Comparison of ENCODE assay signal across 8 mouse cellular contexts in genomic region chr8:94602471-94603131, GRCm38 (mm10). TPM values are rescaled to one million over a fixed set of nuclear protein-coding genes. Genes with fewer than 3 reads are reported as not detected.
A peak's percentile ranks its signal among the peaks of the same experiment; 100 is the strongest.
DNase-seq lines count a peak whose midpoint lies in the region; ATAC-seq and TF ChIP-seq lines count a peak whose summit lies in the region.

No protein-coding gene starts in this region.

- ATAC-seq in hindbrain, embryonic 11.5 days (ENCODE audit: low FRiP score): no peak; the same call in 1 of the 2 replicates
- no peak for ATAC-seq in limb, embryonic 14.5 days (ENCODE audit: low FRiP score, low read depth)
- peak; percentile 7; the same call in 1 of the 2 replicates for ATAC-seq in midbrain, embryonic 15.5 days (replicated peaks)

- H3K4me2 ChIP-seq in hindbrain, embryonic 11.5 days (replicated peaks; ENCODE audit: low read depth, low read length): peak overlapping the region; percentile 91
- H3K4me2 ChIP-seq in limb, embryonic 14.5 days (replicated peaks; ENCODE audit: low read depth, low read length, severe bottlenecking): peak overlapping the region; percentile 88
- H3K4me2 ChIP-seq in midbrain, embryonic 15.5 days: peak overlapping the region; percentile 95

- 1% methylated on average over 30 of the region's 31 CpGs for WGBS in hindbrain, embryonic 11.5 days
- WGBS in limb, embryonic 14.5 days: under 1% methylated on average over 31 of the region's 31 CpGs
- under 1% methylated on average over 31 of the region's 31 CpGs for WGBS in midbrain, embryonic 15.5 days

- intact Hi-C loops in left cerebral cortex, adult 2 months (cut with DNase I): loop anchor here (5.0 kb wide), 1 partner anchor 210 kb away; the partner anchor contains the start of gene Ccl17
- intact Hi-C loops in left cerebral cortex, postnatal 14 days (cut with DNase I): no loop called here

- H3K9me3 ChIP-seq in hindbrain, embryonic 11.5 days (ENCODE audit: control insufficient read depth, low read length): no peaks in the 10 kb centered on the region
- H3K9me3 ChIP-seq in limb, embryonic 14.5 days (ENCODE audit: control insufficient read depth, low read length): no peaks in the 10 kb centered on the region
- H3K9me3 ChIP-seq in midbrain, embryonic 15.5 days: no peaks in the 10 kb centered on the region

- peak overlapping the region; percentile 89 for H3K27ac ChIP-seq in left cerebral cortex, adult 2 months
- H3K27ac ChIP-seq in embryonic fibroblast, embryonic 13.5 days (ENCODE audit: insufficient read depth, low read length): no peak overlapping the region
- H3K27ac ChIP-seq in hindbrain, embryonic 11.5 days (ENCODE audit: low read depth, low read length): peak overlapping the region; percentile 90
- peak overlapping the region; percentile 74 for H3K27ac ChIP-seq in limb, embryonic 14.5 days (replicated peaks; ENCODE audit: low read depth, low read length)
- peak overlapping the region; percentile 92 for H3K27ac ChIP-seq in midbrain, embryonic 15.5 days

- peak overlapping the region; percentile 96 for H3K9ac ChIP-seq in hindbrain, embryonic 11.5 days (ENCODE audit: low read depth, low read length)
- H3K9ac ChIP-seq in limb, embryonic 14.5 days (ENCODE audit: low read depth, low read length, severe bottlenecking): peak overlapping the region; percentile 92
- peak overlapping the region; percentile 87 for H3K9ac ChIP-seq in midbrain, embryonic 15.5 days

- H3K36me3 ChIP-seq in hindbrain, embryonic 11.5 days (ENCODE audit: control insufficient read depth, insufficient read depth, low read length): no peaks in the 10 kb centered on the region
- H3K36me3 ChIP-seq in limb, embryonic 14.5 days (ENCODE audit: control insufficient read depth, insufficient read depth, low read length): no peaks in the 10 kb centered on the region; the same call in 1 of the 2 replicates
- H3K36me3 ChIP-seq in midbrain, embryonic 15.5 days (replicated peaks): 0 out of 2 replicates have a peak, but pooled peaks cover 4% of the 10 kb centered on the region

- TF ChIP-seq CTCF in left cerebral cortex, adult 2 months (IDR thresholded peaks at IDR 0.05): no peak
- no peak for TF ChIP-seq CTCF in embryonic fibroblast, embryonic 13.5 days (IDR thresholded peaks at IDR 0.05; ENCODE audit: borderline replicate concordance, insufficient read depth, low read length)

- no peaks in the 10 kb centered on the region for H3K27me3 ChIP-seq in hindbrain, embryonic 11.5 days (ENCODE audit: control insufficient read depth, insufficient read depth, low read length)
- H3K27me3 ChIP-seq in limb, embryonic 14.5 days (ENCODE audit: control insufficient read depth, insufficient read depth, low read length): no peaks in the 10 kb centered on the region
- H3K27me3 ChIP-seq in midbrain, embryonic 15.5 days (replicated peaks): no peaks in the 10 kb centered on the region

- H3K4me3 ChIP-seq in left cerebral cortex, adult 2 months: peak overlapping the region; percentile 99
- peak overlapping the region; percentile 78 for H3K4me3 ChIP-seq in embryonic fibroblast, embryonic 13.5 days (ENCODE audit: insufficient read depth, low read length)
- peak overlapping the region; percentile 97 for H3K4me3 ChIP-seq in hindbrain, embryonic 11.5 days (ENCODE audit: low read depth, low read length)
- H3K4me3 ChIP-seq in limb, embryonic 14.5 days (replicated peaks; ENCODE audit: low read length): peak overlapping the region; percentile 100
- peak overlapping the region; percentile 85 for H3K4me3 ChIP-seq in midbrain, embryonic 15.5 days

- DNase-seq in left cerebral cortex, adult 2 months (ENCODE audit: extremely low spot score in 1 of 2, low spot score in 2 of 2): peak in 1 of 2 experiments; percentile 12
- no peak for DNase-seq in left cerebral cortex, adult 8-10 months (ENCODE audit: low spot score in 2 of 2)
- DNase-seq in R1 (ENCODE audit: low read depth, low spot score): peak; percentile 53
- peak; percentile 58 for DNase-seq in hindbrain, embryonic 11.5 days (ENCODE audit: low spot score)
- peak; percentile 13 for DNase-seq in limb, embryonic 14.5 days (ENCODE audit: low spot score)
- no peak for DNase-seq in left cerebral cortex, postnatal 14 days (ENCODE audit: low spot score in 2 of 2)

- TF ChIP-seq POLR2A in embryonic fibroblast, embryonic 13.5 days (IDR thresholded peaks at IDR 0.05; ENCODE audit: low read depth, low read length): peak; percentile 60
- no peak for TF ChIP-seq POLR2A in limb, embryonic 14.5 days (IDR thresholded peaks at IDR 0.05; ENCODE audit: borderline replicate concordance, extremely low read depth, insufficient read depth, insufficient read length)

- no peaks in the 10 kb centered on the region for H3K4me1 ChIP-seq in embryonic fibroblast, embryonic 13.5 days (ENCODE audit: control insufficient read depth, insufficient read depth, low read length)
- 0 out of 2 replicates have a peak, but pooled peaks cover 2% of the 10 kb centered on the region for H3K4me1 ChIP-seq in hindbrain, embryonic 11.5 days (replicated peaks; ENCODE audit: control insufficient read depth, insufficient read depth, low read length)
- H3K4me1 ChIP-seq in limb, embryonic 14.5 days (ENCODE audit: control insufficient read depth, insufficient read depth, low read length): peaks cover 18% of the 10 kb centered on the region
- peaks cover 34% of the 10 kb centered on the region for H3K4me1 ChIP-seq in midbrain, embryonic 15.5 days

RNA-seq across cellular contexts. Expression of gene Fam192a, which starts 0.8 kb away (rescaled TPM):
- 10 to 100 TPM; 34.8 to 38.3 TPM for total RNA-seq in left cerebral cortex, adult 2 months (2021)
- total RNA-seq in left cerebral cortex, adult 8-10 months (2022): 10 to 100 TPM; 31.5 to 40.6 (median 38.9) TPM
- polyA plus RNA-seq in embryonic fibroblast, embryonic 13.5 days (2011; ENCODE audit: insufficient read length, low read depth, missing spikeins): 52.8 and 54.9 TPM in 2 replicates
- 110 TPM in 2 replicates for polyA plus RNA-seq in hindbrain, embryonic 11.5 days (2014; fragmentation: Nextera tagmentation; extraction: Ambion mirVana)
- polyA plus RNA-seq in limb, embryonic 14.5 days (2012; rRNA removed): 35.7 and 43.4 TPM in 2 replicates
- 61.5 and 62.4 TPM in 2 replicates for polyA plus RNA-seq in limb, embryonic 14.5 days (2014; fragmentation: Nextera tagmentation; extraction: Ambion mirVana)
- polyA plus RNA-seq in midbrain, embryonic 15.5 days (2015; fragmentation: Nextera tagmentation; extraction: Ambion mirVana): 75.0 and 75.2 TPM in 2 replicates
- 10 to 100 TPM; 33.9 to 38.6 TPM for total RNA-seq in left cerebral cortex, postnatal 14 days (2021)

RNA-seq across cellular contexts. Expression of gene Rspry1, which starts 0.9 kb away (rescaled TPM):
- total RNA-seq in left cerebral cortex, adult 2 months (2021): 10 to 100 TPM; 28.1 to 32.9 TPM
- total RNA-seq in left cerebral cortex, adult 8-10 months (2022): 10 to 100 TPM; 26.5 to 29.5 (median 28.4) TPM
- 28.5 and 43.2 TPM in 2 replicates for polyA plus RNA-seq in embryonic fibroblast, embryonic 13.5 days (2011; ENCODE audit: insufficient read length, low read depth, missing spikeins)
- 45.5 and 50.4 TPM in 2 replicates for polyA plus RNA-seq in hindbrain, embryonic 11.5 days (2014; fragmentation: Nextera tagmentation; extraction: Ambion mirVana)
- 18.7 and 20.0 TPM in 2 replicates for polyA plus RNA-seq in limb, embryonic 14.5 days (2012; rRNA removed)
- 36.1 and 39.5 TPM in 2 replicates for polyA plus RNA-seq in limb, embryonic 14.5 days (2014; fragmentation: Nextera tagmentation; extraction: Ambion mirVana)
- polyA plus RNA-seq in midbrain, embryonic 15.5 days (2015; fragmentation: Nextera tagmentation; extraction: Ambion mirVana): 53.3 and 56.1 TPM in 2 replicates
- total RNA-seq in left cerebral cortex, postnatal 14 days (2021): 10 to 100 TPM; 30.3 to 30.9 TPM

Comparison
In these comparisons a context has a peak if more than half of its experiments do, and no peak if none do; other contexts are left out.
1. DNase-seq: peak in R1 (single experiment), hindbrain, embryonic 11.5 days (single experiment) and limb, embryonic 14.5 days (single experiment); none in left cerebral cortex, adult 8-10 months (0 of 2) and left cerebral cortex, postnatal 14 days (0 of 2).
2. Peak in every context shown above with its lines, with median percentiles within 50 percentile points of each other: H3K4me3 ChIP-seq, H3K4me2 ChIP-seq and H3K9ac ChIP-seq.